Mouse (Mus musculus): ENCODE measurements around the gene Galt. TPM values are rescaled to one million over a fixed set of nuclear protein-coding genes. Genes with fewer than 3 reads are reported as not detected.
A peak's percentile ranks its signal among the peaks of the same experiment; 100 is the strongest.

Gene Galt
- 48.0 and 53.9 TPM in 2 replicates for polyA plus RNA-seq (2015; fragmentation: Nextera tagmentation; extraction: Ambion mirVana)

DNA sequence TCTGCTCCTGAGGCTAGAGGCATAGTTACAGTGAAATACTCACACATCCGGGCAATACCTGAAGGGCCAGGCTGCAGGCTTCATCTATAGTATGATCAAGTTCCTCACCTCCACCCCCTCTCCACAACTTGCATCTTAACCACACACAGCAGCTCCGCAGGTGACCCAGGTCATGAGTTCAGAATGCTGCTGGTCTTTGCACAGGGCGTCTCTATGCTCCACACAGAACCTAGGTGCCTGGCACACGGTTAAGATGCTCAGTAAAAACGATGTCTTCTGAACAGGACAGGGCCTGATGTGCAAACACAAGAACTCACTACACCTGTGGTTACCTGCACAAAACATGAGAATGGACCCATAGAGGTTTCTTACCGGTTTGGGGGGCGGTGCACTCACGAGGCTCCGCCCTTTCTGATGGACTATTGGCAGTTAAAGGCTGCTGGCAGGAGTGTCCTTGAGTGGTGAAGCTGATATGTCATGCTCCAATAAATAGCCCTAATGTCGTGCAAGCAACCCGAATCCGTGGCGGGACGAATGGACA is at the start of gene Galt:
Galt (plus strand) TSS at position 432 of the 541 bp plus-strand sequence.
- 0 out of 2 replicates have a peak, but pooled peaks cover 2% of the 10 kb centered on the region for H3K27me3 ChIP-seq

DNA sequence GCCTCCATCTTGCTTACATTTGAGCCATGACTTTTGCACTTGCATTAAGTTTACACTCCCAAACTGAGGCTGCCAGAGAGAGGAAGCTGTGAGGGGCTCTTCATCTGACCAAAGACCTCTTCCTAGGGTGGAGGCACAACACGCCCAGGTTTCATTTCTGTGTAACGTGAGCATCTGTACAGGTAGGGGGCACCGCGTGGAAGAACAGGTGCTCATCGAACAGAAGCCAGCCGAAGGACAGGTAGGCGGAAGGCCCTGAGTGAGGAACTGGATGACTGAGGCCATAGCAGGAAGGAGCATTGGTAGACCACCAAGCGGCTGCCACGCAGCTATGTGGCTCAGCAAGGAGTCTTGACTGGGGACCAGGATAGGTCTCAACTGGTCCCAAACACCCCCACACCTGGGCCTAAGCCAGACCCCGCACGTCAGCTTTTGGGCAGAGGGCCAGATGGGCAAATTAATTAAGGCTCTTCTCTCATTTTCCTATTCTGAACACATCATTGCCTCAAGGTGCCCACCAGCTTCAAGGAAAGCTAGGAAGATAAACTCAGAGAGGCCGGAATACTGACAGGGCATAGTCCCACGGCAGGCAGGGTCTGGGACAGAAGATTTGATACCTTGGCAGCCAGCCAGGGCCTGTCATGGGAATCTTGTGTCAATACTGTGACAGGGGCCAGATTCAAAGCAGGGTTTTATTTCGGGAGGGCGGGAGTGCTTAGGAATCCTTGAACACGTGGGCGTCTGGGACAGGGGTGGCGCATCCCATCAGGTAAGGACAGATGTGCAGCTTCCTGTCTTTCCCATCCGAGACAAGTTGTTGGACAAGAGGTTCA is 48.9 kb upstream of the Galt start:
- H3K9me3 ChIP-seq: no peaks in the 10 kb centered on the region
- no peak overlapping the region for H3K9ac ChIP-seq
- H3K27ac ChIP-seq (replicated peaks): no peak overlapping the region
- H3K4me2 ChIP-seq: no peak overlapping the region
- H3K27me3 ChIP-seq: no peaks in the 10 kb centered on the region
- WGBS: 53% methylated on average over 19 of the region's 19 CpGs
- peaks cover 27% of the 10 kb centered on the region for H3K4me1 ChIP-seq (replicated peaks)
- H3K4me3 ChIP-seq: no peak overlapping the region
- ATAC-seq (ENCODE audit: low FRiP score, low read depth): 0 out of 2 replicates have a peak, but pooled peaks have one; percentile 6
- no peaks in the 10 kb centered on the region for H3K36me3 ChIP-seq

More for the DNA sequence above, at the start of gene Galt:
- peak within 1 kb of the TSS; percentile 88 for H3K27ac ChIP-seq (replicated peaks)
- peak; percentile 70 for ATAC-seq (ENCODE audit: low FRiP score, low read depth)
- no peaks in the 10 kb centered on the region for H3K9me3 ChIP-seq
- H3K4me2 ChIP-seq: peak within 1 kb of the TSS; percentile 89
- peak within 1 kb of the TSS; percentile 70 for H3K9ac ChIP-seq
- peaks cover 14% of the 10 kb centered on the region for H3K4me1 ChIP-seq (replicated peaks)
- 12% methylated on average over 14 of the region's 14 CpGs for WGBS
- peak within 1 kb of the TSS; percentile 75 for H3K4me3 ChIP-seq
- 0 out of 2 replicates have a peak, but pooled peaks cover 2% of the 10 kb centered on the region for H3K36me3 ChIP-seq

DNA sequence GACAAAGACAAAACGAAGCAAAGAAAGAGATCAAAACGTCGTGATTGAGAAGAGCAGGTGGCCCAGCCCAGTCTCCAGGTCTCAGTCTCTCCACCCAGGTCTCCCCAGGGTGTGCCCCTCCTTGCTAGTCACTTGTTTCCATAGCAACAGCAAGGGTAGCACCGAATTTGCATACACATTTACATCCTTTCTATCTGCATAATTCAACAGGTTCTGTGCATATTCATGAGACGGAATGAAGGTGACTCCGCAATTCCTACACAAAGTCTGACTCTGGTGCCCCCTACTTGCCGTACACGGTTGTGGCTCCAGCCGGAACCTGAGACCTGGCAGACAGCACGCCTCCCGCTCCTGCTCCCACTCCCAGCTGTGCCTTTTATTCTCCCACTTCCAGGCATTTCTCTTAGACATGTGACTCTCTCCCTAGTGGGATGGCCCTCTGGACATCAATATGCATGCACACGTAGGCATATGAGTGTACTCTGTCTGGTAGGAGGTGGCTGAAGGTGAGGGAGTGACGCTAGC is 48.0 kb upstream of the Galt start:
- H3K4me2 ChIP-seq: peak overlapping the region; percentile 35
- peak overlapping the region; percentile 36; the same call in 1 of the 2 replicates for H3K27ac ChIP-seq (replicated peaks)
- no peak overlapping the region for H3K4me3 ChIP-seq
- peak overlapping the region; percentile 21; the same call in 1 of the 2 replicates for H3K9ac ChIP-seq
- H3K4me1 ChIP-seq (replicated peaks): peaks cover 37% of the 10 kb centered on the region
- no peaks in the 10 kb centered on the region for H3K27me3 ChIP-seq
- no peaks in the 10 kb centered on the region for H3K36me3 ChIP-seq
- H3K9me3 ChIP-seq: no peaks in the 10 kb centered on the region
- WGBS: 2% methylated on average over 13 of the region's 13 CpGs
- peak; percentile 83 for ATAC-seq (ENCODE audit: low FRiP score, low read depth)

DNA sequence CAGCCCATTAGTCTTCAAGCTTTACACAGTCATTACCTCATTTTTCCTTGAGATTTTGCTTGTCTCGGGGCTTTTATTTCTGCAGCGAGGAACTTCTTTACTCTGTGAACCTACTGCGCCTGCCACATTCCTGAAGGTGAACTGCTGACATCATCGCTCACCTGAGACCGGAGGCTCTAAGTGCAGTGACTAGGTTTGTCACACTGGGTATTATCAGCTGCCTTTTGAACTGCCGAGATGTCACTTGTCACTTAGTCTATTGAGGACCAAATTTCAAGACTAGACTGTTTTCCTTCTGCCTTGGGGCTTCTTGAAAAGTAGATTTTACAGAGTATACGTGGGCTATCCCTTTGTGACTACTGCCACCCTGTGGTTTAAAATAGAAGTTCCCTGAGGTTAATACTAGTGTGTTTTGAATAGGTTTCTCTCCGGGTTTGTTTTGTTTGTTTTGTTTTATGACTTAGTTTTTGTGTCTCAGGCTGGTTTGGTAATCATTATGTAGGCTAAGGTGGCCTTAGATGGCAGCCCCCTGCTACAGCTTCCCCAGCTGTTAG is 46.8 kb upstream of the Galt start:
- Histone ChIP-seq H3K9me3 (no peaks in the 10 kb centered on the region), H3K27ac (replicated peaks) (no peak overlapping the region), H3K9ac (no peak overlapping the region), H3K27me3 (no peaks in the 10 kb centered on the region), H3K4me2 (no peak overlapping the region), H3K36me3 (no peaks in the 10 kb centered on the region), H3K4me1 (replicated peaks) (peaks cover 44% of the 10 kb centered on the region), H3K4me3 (no peak overlapping the region)
- ATAC-seq (ENCODE audit: low FRiP score, low read depth): no peak; the same call in 1 of the 2 replicates
- 41% methylated on average over 8 of the region's 8 CpGs for whole genome bisulfite sequencing

DNA sequence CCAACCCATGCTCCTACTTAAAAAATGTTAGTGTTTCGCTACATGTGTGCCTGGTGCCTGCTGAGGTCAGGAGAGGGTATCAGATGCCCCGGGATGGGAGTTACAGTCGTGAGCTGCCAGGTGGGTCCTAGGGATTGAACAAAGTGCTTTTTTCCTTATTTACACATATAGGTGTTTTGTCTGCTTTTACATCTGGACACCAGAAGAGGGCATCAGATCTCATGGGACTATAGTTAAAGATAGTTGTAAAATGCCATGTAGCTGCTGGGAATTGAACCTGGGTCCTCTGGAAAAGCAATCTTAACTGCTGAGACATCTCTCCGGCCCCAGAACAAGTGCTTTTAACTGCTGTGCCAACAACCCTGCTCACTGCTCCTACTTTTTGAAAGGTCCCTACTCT is 44.8 kb upstream of the Galt start:
- H3K36me3 ChIP-seq: no peaks in the 10 kb centered on the region
- no peak overlapping the region for H3K9ac ChIP-seq
- no peak overlapping the region for H3K27ac ChIP-seq (replicated peaks)
- peaks cover 55% of the 10 kb centered on the region for H3K4me1 ChIP-seq (replicated peaks)
- ATAC-seq (ENCODE audit: low FRiP score, low read depth): no peak
- WGBS: 67% methylated on average over 4 of the region's 4 CpGs
- no peak overlapping the region for H3K4me2 ChIP-seq
- H3K4me3 ChIP-seq: no peak overlapping the region
- H3K9me3 ChIP-seq: no peaks in the 10 kb centered on the region
- H3K27me3 ChIP-seq: no peaks in the 10 kb centered on the region

DNA sequence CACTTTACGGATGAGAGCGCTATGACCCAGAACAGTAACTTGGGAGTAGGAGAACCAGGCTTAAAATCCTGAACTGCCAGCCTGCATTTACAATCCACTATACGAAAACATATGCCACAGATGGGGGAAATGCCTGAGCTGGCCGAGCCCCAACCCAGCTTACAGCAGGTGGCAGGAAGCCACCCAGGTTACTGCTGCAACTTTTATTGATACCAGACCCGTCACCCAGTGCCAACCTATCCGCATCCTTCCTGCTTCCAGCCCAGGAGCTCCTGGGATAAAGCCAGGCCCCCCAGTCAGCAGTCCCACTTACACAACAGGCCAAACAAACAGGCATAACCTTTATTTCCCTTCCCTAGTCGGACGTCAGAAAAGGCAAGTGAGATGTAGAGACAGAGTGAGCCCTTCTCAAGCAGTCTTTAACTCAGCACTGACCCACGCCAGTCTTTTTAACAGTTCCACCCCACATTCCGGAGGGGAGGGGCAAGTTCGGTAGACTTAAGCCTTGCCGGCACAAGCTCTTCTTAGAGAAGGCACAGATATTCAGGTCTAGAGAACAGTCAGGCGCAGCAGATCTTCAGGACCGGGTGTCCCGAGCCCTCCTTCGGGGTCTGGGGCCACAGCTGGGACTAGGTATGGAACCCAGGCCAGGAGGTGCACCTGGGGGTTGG is 43.2 kb upstream of the Galt start:
- 72% methylated on average over 16 of the region's 16 CpGs for WGBS
- peaks cover 50% of the 10 kb centered on the region for H3K4me1 ChIP-seq (replicated peaks)

DNA sequence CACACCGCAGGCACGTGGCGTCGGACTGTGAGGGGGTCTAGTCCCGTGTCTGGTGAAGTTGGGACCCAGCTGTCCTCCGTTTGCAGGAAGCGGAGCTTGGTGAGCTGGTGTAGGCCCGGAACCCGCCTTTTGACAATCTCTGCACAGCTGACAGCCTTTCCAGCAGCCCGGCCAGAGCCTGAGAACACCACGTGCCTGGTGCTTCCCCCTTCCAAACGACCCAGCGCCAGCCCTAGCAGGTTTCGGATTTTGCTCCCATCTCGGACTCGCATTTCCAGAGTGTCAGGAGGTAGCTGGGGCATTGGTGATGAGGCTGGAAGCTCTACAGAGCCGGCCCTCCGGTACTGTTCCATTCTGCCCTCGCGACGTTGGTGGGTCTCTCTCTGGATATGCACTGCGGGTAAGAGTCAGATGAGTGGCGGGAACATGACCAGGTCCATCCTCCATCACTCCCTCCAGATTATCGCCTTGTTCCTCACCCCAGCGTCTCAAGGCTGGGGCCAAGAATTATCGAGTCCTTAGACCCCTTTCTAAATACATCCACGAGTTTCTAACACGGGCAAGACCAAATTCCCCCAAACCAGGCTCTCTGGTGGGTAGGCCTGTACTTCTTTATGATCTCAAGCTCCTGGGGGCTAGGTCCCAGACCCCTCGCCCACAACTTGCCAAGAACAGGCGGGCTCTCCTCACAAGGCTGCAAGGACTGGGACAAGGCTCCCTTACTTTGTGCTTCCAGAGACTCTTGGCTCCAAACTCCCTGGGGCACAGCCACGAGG is 42.4 kb upstream of the Galt start:
- peak; percentile 13; the same call in 1 of the 2 replicates for ATAC-seq (ENCODE audit: low FRiP score, low read depth)
- Histone ChIP-seq H3K27ac (replicated peaks) (peak overlapping the region; percentile 81; the same call in 1 of the 2 replicates), H3K36me3 (peaks cover 7% of the 10 kb centered on the region; the same call in 1 of the 2 replicates), H3K9ac (peak overlapping the region; percentile 72), H3K4me3 (peak overlapping the region; percentile 61), H3K4me1 (replicated peaks) (peaks cover 42% of the 10 kb centered on the region), H3K27me3 (no peaks in the 10 kb centered on the region), H3K4me2 (peak overlapping the region; percentile 83), H3K9me3 (no peaks in the 10 kb centered on the region)
- 43% methylated on average over 31 of the region's 31 CpGs for WGBS

More for the DNA sequence above, 43.2 kb upstream of the Galt start:
- ATAC-seq (ENCODE audit: low FRiP score, low read depth): no peak
- peak overlapping the region; percentile 72 for H3K9ac ChIP-seq
- H3K27me3 ChIP-seq: no peaks in the 10 kb centered on the region
- no peaks in the 10 kb centered on the region for H3K9me3 ChIP-seq
- H3K36me3 ChIP-seq: peaks cover 2% of the 10 kb centered on the region; the same call in 1 of the 2 replicates
- peak overlapping the region; percentile 61 for H3K4me3 ChIP-seq
- no peak overlapping the region for H3K27ac ChIP-seq (replicated peaks)
- H3K4me2 ChIP-seq: peak overlapping the region; percentile 83

DNA sequence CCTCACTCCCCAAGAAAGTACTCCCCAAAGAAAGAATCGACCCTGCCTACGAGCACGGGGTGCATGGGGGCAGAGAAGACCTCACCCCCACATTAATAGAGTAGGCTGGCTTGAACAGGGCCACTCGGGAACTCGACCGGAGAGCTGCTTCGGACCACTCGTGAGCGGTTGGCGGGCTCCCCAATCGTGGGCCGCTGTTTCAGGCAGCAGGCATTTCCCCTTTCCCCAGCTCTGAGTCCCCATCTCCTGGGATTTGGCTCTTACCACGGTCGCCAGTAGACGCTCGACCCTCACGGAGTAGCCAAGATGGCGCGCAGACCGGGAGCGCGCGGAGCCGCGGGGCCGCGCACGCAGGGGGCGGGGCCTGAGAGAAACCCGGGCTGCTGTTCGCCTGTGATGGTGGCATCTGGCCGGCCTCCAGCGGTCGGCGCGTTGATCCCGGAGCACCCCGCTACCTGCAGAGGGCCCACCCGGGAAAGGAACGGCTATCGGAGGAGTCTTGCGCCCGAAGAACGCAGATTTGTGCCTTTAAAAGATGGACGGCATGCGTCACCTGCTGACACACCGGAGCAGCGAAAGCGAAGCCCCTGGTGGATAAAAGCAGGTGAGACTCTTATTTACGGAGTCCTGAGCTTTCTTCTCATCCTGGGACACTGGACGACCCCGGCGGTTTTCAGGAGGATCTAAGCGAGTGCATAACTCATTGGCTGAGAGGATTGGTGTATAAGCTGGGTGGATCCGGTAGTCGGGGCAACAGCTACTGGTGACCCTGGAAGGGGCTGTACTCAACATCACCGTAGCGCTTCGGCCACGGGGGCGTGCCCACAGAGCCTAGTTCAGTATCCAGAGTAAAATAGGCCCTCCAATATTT is 41.6 kb upstream of the Galt start, which contains the start of gene Rpp25l:
Rpp25l (minus strand) TSS at position 338 of the 871 bp plus-strand sequence.
- Histone ChIP-seq H3K9ac (peak within 1 kb of the TSS; percentile 72), H3K27ac (replicated peaks) (peak within 1 kb of the TSS; percentile 81), H3K4me3 (peak within 1 kb of the TSS; percentile 61), H3K4me2 (peak within 1 kb of the TSS; percentile 83), H3K36me3 (peaks cover 13% of the 10 kb centered on the region), H3K4me1 (replicated peaks) (peaks cover 36% of the 10 kb centered on the region), H3K9me3 (no peaks in the 10 kb centered on the region), H3K27me3 (no peaks in the 10 kb centered on the region)
- ATAC-seq (ENCODE audit: low FRiP score, low read depth): peak; percentile 57
- WGBS: under 1% methylated on average over 59 of the region's 61 CpGs

DNA sequence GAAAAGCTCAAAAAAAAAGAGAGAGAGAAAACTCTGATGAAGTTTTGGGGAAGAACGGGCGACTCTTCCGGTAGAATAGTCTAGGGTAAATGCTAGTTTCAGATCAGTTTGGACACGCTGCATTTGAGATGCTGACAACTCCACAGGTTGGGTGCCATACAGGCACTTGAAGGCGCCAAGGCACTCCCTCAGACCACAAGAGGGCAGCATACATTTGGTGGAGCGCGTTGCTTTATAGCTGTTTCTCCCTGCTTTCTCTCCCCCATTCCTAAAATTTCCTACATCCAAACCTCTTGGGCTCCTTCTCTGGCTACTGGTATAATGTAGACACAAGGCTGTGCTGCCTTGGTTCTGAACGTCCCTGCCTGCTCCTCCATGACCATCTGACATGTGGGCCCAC is 40.8 kb upstream of the Galt start:
- Histone ChIP-seq H3K27ac (replicated peaks) (no peak overlapping the region), H3K27me3 (no peaks in the 10 kb centered on the region), H3K9me3 (no peaks in the 10 kb centered on the region), H3K4me1 (replicated peaks) (peaks cover 36% of the 10 kb centered on the region), H3K4me3 (peak overlapping the region; percentile 61), H3K36me3 (peaks cover 18% of the 10 kb centered on the region), H3K4me2 (peak overlapping the region; percentile 83), H3K9ac (no peak overlapping the region)
- WGBS: 17% methylated on average over 8 of the region's 8 CpGs
- 0 out of 2 replicates have a peak, but pooled peaks have one; percentile 10 for ATAC-seq (ENCODE audit: low FRiP score, low read depth)

DNA sequence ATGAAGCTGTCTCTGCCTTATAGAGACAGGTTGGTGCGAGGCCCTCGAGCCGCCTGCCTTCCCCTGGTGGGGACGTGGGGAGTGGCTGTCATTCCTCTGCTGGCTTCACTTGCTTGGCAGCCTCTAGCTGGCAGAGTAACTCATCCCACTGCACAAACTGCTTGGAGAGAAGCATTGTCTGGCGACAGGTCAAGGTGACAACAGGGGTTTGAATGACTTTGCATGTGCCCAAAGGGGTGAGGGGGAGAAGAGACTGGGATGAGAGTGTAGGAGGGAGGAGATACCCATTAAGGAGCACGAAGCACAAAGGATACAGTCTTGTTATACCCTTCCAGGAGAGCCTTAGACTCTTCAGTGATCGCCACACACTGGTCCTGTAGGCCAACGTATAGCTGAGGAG is 39.9 kb upstream of the Galt start:
- peaks cover 36% of the 10 kb centered on the region for H3K4me1 ChIP-seq (replicated peaks)
- no peaks in the 10 kb centered on the region for H3K9me3 ChIP-seq
- peaks cover 23% of the 10 kb centered on the region for H3K36me3 ChIP-seq
- no peak overlapping the region for H3K4me2 ChIP-seq
- no peak overlapping the region for H3K4me3 ChIP-seq
- ATAC-seq (ENCODE audit: low FRiP score, low read depth): no peak
- H3K27me3 ChIP-seq: no peaks in the 10 kb centered on the region
- H3K9ac ChIP-seq: no peak overlapping the region
- no peak overlapping the region for H3K27ac ChIP-seq (replicated peaks)
- WGBS: 79% methylated on average over 8 of the region's 8 CpGs
